Mouse (Mus musculus) cortical plate, adult 2 months (tissue): ENCODE measurements around the gene Chp1. TPM values are rescaled to one million over a fixed set of nuclear protein-coding genes. Genes with fewer than 3 reads are reported as not detected.
"Not testable (repeated sequence)": the region's sequence is repeated elsewhere in the genome, so short reads cannot be mapped to it uniquely, and the experiment has no call there.

Experiments used
- H3K27ac ChIP-seq: fragments of 200-500 bp; 2 replicates; pipeline ENCODE4 v1.5.1; 2012; ENCODE audit warnings: low read length, control low read depth, inconsistent platforms; ENCODE audit not compliant: insufficient read depth
- H3K4me1 ChIP-seq: fragments of 200-500 bp; 2 replicates; pipeline ENCODE4 v1.6.1; 2011; ENCODE audit warnings: low read length; ENCODE audit not compliant: control insufficient read depth, insufficient read depth
- H3K4me3 ChIP-seq: fragments of 200-500 bp; 2 replicates; pipeline ENCODE4 v1.5.1; 2011; ENCODE audit warnings: mild to moderate bottlenecking, low read length, control low read depth; ENCODE audit not compliant: insufficient read depth
- CTCF ChIP-seq: fragments of 200-500 bp; IDR thresholded peaks from 2 replicates; pipeline ENCODE4 v1.5.1; 2011; ENCODE audit warnings: mild to moderate bottlenecking, control low read depth, low read length; ENCODE audit not compliant: insufficient read depth; ENCODE audit errors: extremely low read depth
- POLR2A ChIP-seq: fragments of 200-500 bp; IDR thresholded peaks from 2 replicates; pipeline ENCODE4 v1.6.1; 2011; ENCODE audit warnings: mild to moderate bottlenecking, low read length, control low read depth; ENCODE audit not compliant: insufficient read depth; ENCODE audit errors: extremely low read depth
- polyA plus RNA-seq: library from polyadenylated mRNA; depleted of rRNA; stranded (reverse); fragments of >200 nt; gene quantifications from 2 replicates; pipeline ENCODE4 v1.2.3, GENCODE M21; 2012; rRNA removed

Chp1 gene
- polyA plus RNA-seq, 1 experiment: 130 TPM

DNA sequence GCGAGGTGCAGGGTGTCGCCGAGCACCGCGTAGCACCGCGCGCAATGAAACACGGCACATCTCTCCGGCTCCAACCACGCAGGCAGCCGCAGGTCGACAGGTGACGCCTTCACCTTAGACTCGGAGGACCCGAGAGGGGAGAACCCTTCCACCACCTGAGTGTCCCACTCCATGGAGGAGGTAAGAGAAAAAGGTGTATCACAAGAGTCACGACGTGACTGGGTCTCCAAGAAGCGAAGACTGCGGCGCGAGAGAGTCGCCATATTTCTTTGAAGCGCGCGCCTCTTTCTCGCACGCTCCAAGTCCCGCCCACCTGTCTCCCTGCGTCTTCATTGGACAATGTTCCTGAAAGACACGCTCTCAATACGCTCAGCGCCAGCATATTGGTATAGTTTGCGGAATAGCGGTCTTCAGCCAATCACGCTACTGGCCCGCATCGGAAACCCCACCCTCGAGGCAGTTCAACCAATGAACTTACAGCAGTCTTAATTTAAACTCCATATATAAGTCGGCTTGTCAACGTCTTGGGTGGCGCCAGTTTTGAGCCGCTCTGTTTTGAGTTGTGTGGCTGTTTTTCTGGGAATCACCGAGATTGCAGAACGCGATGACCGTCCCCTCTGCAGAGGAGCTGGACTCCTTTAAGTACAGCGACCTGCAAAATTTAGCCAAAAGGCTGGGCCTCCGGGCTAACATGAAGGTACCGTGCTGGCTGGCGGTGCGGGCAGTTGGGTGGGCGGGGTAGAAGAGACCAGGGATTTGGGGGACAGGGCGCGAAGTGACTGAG lies 70.9 kb downstream of the Chp1 start, which contains the start of the genes Nusap1 and Oip5:
Gene Nusap1, plus strand, starts transcription at position 100 of the 784 bp plus-strand sequence.
Gene Oip5, minus strand, starts transcription at position 271 of the 784 bp plus-strand sequence.
- TF ChIP-seq CTCF (no peak), POLR2A (0 out of 2 replicates have a peak, but pooled peaks have one; percentile 6)
- peak within 1 kb of the TSS; percentile 54 for H3K4me3 ChIP-seq

DNA sequence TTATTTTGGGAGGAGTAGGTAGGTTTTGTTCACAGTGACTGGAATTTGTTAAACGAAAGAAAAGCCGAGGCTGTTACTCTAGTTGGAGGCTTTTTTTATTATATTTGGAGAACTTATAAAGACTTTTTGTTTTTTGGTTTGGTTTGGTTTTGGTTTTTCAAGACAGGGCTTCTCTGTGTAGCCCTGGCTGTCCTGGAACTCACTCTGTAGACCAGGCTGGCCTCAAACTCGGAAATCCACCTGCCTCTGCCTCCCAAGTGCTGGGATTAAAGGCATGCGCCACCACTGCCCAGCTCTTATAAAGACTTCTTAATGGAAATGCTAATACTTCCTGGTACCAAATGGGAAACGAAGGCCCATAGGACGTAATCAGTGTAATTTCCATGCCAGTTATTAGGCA lies 71.5 kb downstream of the Chp1 start:
- H3K4me3 ChIP-seq: peak overlapping the region; percentile 54
- not testable (repeated sequence) for H3K27ac ChIP-seq

More for the DNA sequence above, 70.9 kb downstream of the Chp1 start, which contains the start of the genes Nusap1 and Oip5:
- H3K27ac ChIP-seq: no peak within 1 kb of the TSS
- no peaks in the 10 kb centered on the region for H3K4me1 ChIP-seq

DNA sequence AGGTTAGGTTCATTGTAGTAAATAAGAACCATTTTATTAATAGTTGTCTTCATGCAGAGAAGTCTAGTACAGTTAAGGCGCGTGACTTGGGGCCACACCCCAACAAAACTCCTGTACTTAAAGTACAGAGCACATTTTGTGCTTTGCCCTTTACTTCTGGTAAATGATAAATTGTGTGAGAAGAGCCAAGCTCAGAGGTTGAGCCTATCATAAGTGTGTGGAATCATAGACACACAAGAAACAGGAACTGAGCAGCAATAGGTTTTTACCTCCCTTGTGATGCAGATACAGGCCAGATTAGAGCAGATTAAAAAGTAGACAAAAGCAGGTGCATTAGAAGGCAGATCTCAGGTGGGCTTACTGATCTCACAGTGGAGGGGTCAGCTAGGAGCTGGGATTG lies 73.8 kb downstream of the Chp1 start:
- no peak for TF ChIP-seq CTCF
- TF ChIP-seq POLR2A: no peak
- Histone ChIP-seq H3K4me1 (no peaks in the 10 kb centered on the region), H3K27ac (no peak overlapping the region), H3K4me3 (no peak overlapping the region)

More for the DNA sequence above, 71.5 kb downstream of the Chp1 start:
- not testable (repeated sequence) for H3K4me1 ChIP-seq

Other genes starting within 250 kb of the Chp1 start
- gene Dll4, start 221.9 kb upstream of the Chp1 start, polyA plus RNA-seq: 2.9 and 3.3 TPM in 2 replicates
- gene Chac1, start 196.5 kb upstream of the Chp1 start, polyA plus RNA-seq: 7.9 and 8.3 TPM in 2 replicates
- gene Ino80, start 70.0 kb upstream of the Chp1 start, polyA plus RNA-seq: 14.6 and 14.8 TPM in 2 replicates
- gene Exd1, start 70 bp upstream of the Chp1 start, polyA plus RNA-seq: 0.75 and 1.1 TPM in 2 replicates
- gene Nusap1, start 70.6 kb downstream of the Chp1 start, polyA plus RNA-seq: 0.30 and 0.61 TPM in 2 replicates
- gene Oip5, start 70.8 kb downstream of the Chp1 start, polyA plus RNA-seq: 1.1 and 1.4 TPM in 2 replicates
- gene Ndufaf1, start 115.1 kb downstream of the Chp1 start, polyA plus RNA-seq: 21.0 and 21.5 TPM in 2 replicates
- 38.5 and 39.7 TPM in 2 replicates for gene Rtf1, start 127.4 kb downstream of the Chp1 start, polyA plus RNA-seq
- 251 and 279 TPM in 2 replicates for gene Itpka, start 194.6 kb downstream of the Chp1 start, polyA plus RNA-seq
- gene Ltk, start 212.7 kb downstream of the Chp1 start, polyA plus RNA-seq: 63.2 and 74.8 TPM in 2 replicates
- gene Rpap1, start 239.8 kb downstream of the Chp1 start, polyA plus RNA-seq: 14.6 and 15.4 TPM in 2 replicates